In genomic region chr9:91351961-91352411, GRCm38 (mm10) we compare ENCODE assay signal across 13 mouse cellular contexts. TPM values are rescaled to one million over a fixed set of nuclear protein-coding genes. Genes with fewer than 3 reads are reported as not detected.
A peak's percentile ranks its signal among the peaks of the same experiment; 100 is the strongest.
DNase-seq lines count a peak whose midpoint lies in the region; ATAC-seq and TF ChIP-seq lines count a peak whose summit lies in the region.
"Had no signal": no experiment of that assay in that cellular context is flagged by ENCODE, and none has a peak within 500 bp of the region (broad histone marks: within the 10 kb centered on the region; RNA-seq: fewer than 3 reads in every experiment).

No protein-coding gene starts in this region.

- H3K4me2 ChIP-seq in hindbrain, embryonic 12.5 days (replicated peaks): peak overlapping the region; percentile 53
- H3K4me2 ChIP-seq in liver, embryonic 11.5 days: no peak overlapping the region
- H3K4me2 ChIP-seq: embryonic facial prominence, embryonic 15.5 days had no signal

- peak overlapping the region; percentile 56 for H3K4me3 ChIP-seq in cerebellum, adult 2 months (replicated peaks; ENCODE audit: insufficient read depth, low read depth, low read length)
- 0 out of 2 replicates have a peak overlapping the region, but pooled peaks have one; percentile 10 for H3K4me3 ChIP-seq in hindbrain, embryonic 12.5 days
- no peak overlapping the region for H3K4me3 ChIP-seq in liver, embryonic 11.5 days (ENCODE audit: low read depth, low read length)
- H3K4me3 ChIP-seq in heart, adult 2 months: no peak overlapping the region
- H3K4me3 ChIP-seq: embryonic facial prominence, embryonic 15.5 days had no signal

- no peaks in the 10 kb centered on the region for H3K79me2 ChIP-seq in heart, adult 2 months (replicated peaks; ENCODE audit: control insufficient read depth, insufficient read depth, low read length)

- H3K27me3 ChIP-seq in cerebellum, adult 2 months (ENCODE audit: control insufficient read depth, insufficient read depth, low read length): no peaks in the 10 kb centered on the region
- peaks cover 68% of the 10 kb centered on the region for H3K27me3 ChIP-seq in hindbrain, embryonic 12.5 days
- peaks cover 77% of the 10 kb centered on the region for H3K27me3 ChIP-seq in liver, embryonic 11.5 days (replicated peaks; ENCODE audit: control insufficient read depth, insufficient read depth, low read length)
- peaks cover 22% of the 10 kb centered on the region for H3K27me3 ChIP-seq in heart, adult 2 months (ENCODE audit: control insufficient read depth, insufficient read depth, low read length)

- no peaks in the 10 kb centered on the region for H3K36me3 ChIP-seq in hindbrain, embryonic 12.5 days
- no peaks in the 10 kb centered on the region for H3K36me3 ChIP-seq in liver, embryonic 11.5 days (ENCODE audit: control insufficient read depth, insufficient read depth, low read length)
- H3K36me3 ChIP-seq in heart, adult 2 months (ENCODE audit: control insufficient read depth, insufficient read depth, low read length): no peaks in the 10 kb centered on the region
- H3K36me3 ChIP-seq: embryonic facial prominence, embryonic 15.5 days had no signal

- H3K9me3 ChIP-seq in hindbrain, embryonic 12.5 days (replicated peaks): no peaks in the 10 kb centered on the region
- no peaks in the 10 kb centered on the region for H3K9me3 ChIP-seq in liver, embryonic 11.5 days (ENCODE audit: control insufficient read depth, low read length)
- H3K9me3 ChIP-seq: embryonic facial prominence, embryonic 15.5 days had no signal

- H3K9ac ChIP-seq in hindbrain, embryonic 12.5 days: peak overlapping the region; percentile 50
- H3K9ac ChIP-seq in liver, embryonic 11.5 days (ENCODE audit: low read depth, low read length): no peak overlapping the region
- no peak overlapping the region for H3K9ac ChIP-seq in heart, adult 2 months (ENCODE audit: low read depth, low read length)
- H3K9ac ChIP-seq: embryonic facial prominence, embryonic 15.5 days had no signal

- DNase-seq in cerebellum, adult 2 months: peak; percentile 75 to 78
- peak; percentile 62 for DNase-seq in embryo, embryonic 10.5 days (ENCODE audit: low spot score)
- DNase-seq in neural tube, embryonic 10.5 days (ENCODE audit: extremely low spot score, low spot score): peak; percentile 64
- no peak for DNase-seq in liver, embryonic 11.5 days (ENCODE audit: low spot score)
- DNase-seq in heart, adult 2 months: no peak
- no peak for DNase-seq in c-Kit-positive CD71-positive TER-119-positive erythroid progenitor cells, embryonic 14.5 days (ENCODE audit: low spot score)
- DNase-seq in lung, postnatal 14 days: no peak
- DNase-seq: gastrocnemius, postnatal 10 days had no signal

- peak overlapping the region; percentile 98 for H3K27ac ChIP-seq in cerebellum, adult 2 months (ENCODE audit: insufficient read depth, low read length)
- H3K27ac ChIP-seq in hindbrain, embryonic 12.5 days: peak overlapping the region; percentile 60
- no peak overlapping the region for H3K27ac ChIP-seq in liver, embryonic 11.5 days (ENCODE audit: low read depth, low read length)
- no peak overlapping the region for H3K27ac ChIP-seq in heart, adult 2 months
- H3K27ac ChIP-seq: embryonic facial prominence, embryonic 15.5 days had no signal

- no peak for TF ChIP-seq POLR2A in cerebellum, adult 2 months (IDR thresholded peaks at IDR 0.05; ENCODE audit: borderline replicate concordance, insufficient read depth, low read length)
- TF ChIP-seq POLR2A in heart, adult 2 months (IDR thresholded peaks at IDR 0.05; ENCODE audit: insufficient read depth, low read depth, low read length): no peak

- no peak for TF ChIP-seq EP300 in heart, adult 2 months (IDR thresholded peaks at IDR 0.05; ENCODE audit: insufficient read depth, low read depth, low read length)

- H3K4me1 ChIP-seq in cerebellum, adult 2 months (ENCODE audit: control insufficient read depth, insufficient read depth, low read length): peaks cover 14% of the 10 kb centered on the region; the same call in 1 of the 2 replicates
- H3K4me1 ChIP-seq in hindbrain, embryonic 12.5 days: peaks cover 16% of the 10 kb centered on the region; the same call in 1 of the 2 replicates
- no peaks in the 10 kb centered on the region for H3K4me1 ChIP-seq in liver, embryonic 11.5 days (replicated peaks; ENCODE audit: control insufficient read depth, insufficient read depth, low read length)
- no peaks in the 10 kb centered on the region for H3K4me1 ChIP-seq in heart, adult 2 months (ENCODE audit: control insufficient read depth, insufficient read depth, low read length)

- no peak for TF ChIP-seq CTCF in cerebellum, adult 2 months (IDR thresholded peaks at IDR 0.05; ENCODE audit: borderline replicate concordance, insufficient read depth, low read depth, low read length)
- no peak for TF ChIP-seq CTCF in heart, adult 2 months (IDR thresholded peaks at IDR 0.05)

- ATAC-seq in hindbrain, embryonic 12.5 days (ENCODE audit: low FRiP score): no peak
- no peak for ATAC-seq in liver, embryonic 11.5 days (replicated peaks; ENCODE audit: low FRiP score)
- ATAC-seq: lung, postnatal 0 days had no signal

- intact Hi-C loops in heart, adult 2 months (cut with DNase I): no loop called here

- WGBS in cerebellum, adult 2 months: 5% methylated on average over 13 of the region's 13 CpGs
- whole genome bisulfite sequencing in hindbrain, embryonic 12.5 days: 0% methylated on average over 13 of the region's 13 CpGs
- 3% methylated on average over 13 of the region's 13 CpGs for WGBS in liver, embryonic 11.5 days
- 4% methylated on average over 13 of the region's 13 CpGs for WGBS in heart, adult 2 months

RNA-seq across cellular contexts. Expression of gene Zic4, which starts 10.2 kb away (rescaled TPM):
- polyA plus RNA-seq in cerebellum, adult 2 months (2012; rRNA removed): 37.4 and 45.3 TPM in 2 replicates
- polyA plus RNA-seq in hindbrain, embryonic 12.5 days (2016; fragmentation: Nextera tagmentation; extraction: Ambion mirVana): 54.0 and 55.0 TPM in 2 replicates
- polyA plus RNA-seq in liver, embryonic 11.5 days (2014; fragmentation: Nextera tagmentation; extraction: Ambion mirVana): not detected in 2 replicates
- not detected for total RNA-seq in heart, adult 2 months (2021)
- polyA plus RNA-seq in heart, adult 2 months (2012; rRNA removed): not detected in 2 replicates
- total RNA-seq: hematopoietic stem cell, adult 5-6 weeks; neutrophil, adult 5-6 weeks had no signal
- polyA plus RNA-seq: lung, postnatal 0 days had no signal

RNA-seq across cellular contexts. Expression of gene Zic1, which starts 13.6 kb away (rescaled TPM):
- polyA plus RNA-seq in cerebellum, adult 2 months (2012; rRNA removed): 1,121 and 1,289 TPM in 2 replicates
- polyA plus RNA-seq in hindbrain, embryonic 12.5 days (2016; fragmentation: Nextera tagmentation; extraction: Ambion mirVana): 17.0 and 17.9 TPM in 2 replicates
- 0.04 and 0.06 TPM in 2 replicates for polyA plus RNA-seq in liver, embryonic 11.5 days (2014; fragmentation: Nextera tagmentation; extraction: Ambion mirVana)
- total RNA-seq in heart, adult 2 months (2021): not detected
- 0.08 TPM in 1 of 2 replicates, not detected in the other for polyA plus RNA-seq in heart, adult 2 months (2012; rRNA removed)
- total RNA-seq: hematopoietic stem cell, adult 5-6 weeks; neutrophil, adult 5-6 weeks had no signal
- polyA plus RNA-seq: lung, postnatal 0 days had no signal

Comparison
In these comparisons a context has a peak if more than half of its experiments do, and no peak if none do; other contexts are left out.
1. DNase-seq: peak in cerebellum, adult 2 months (2 of 2), embryo, embryonic 10.5 days (single experiment) and neural tube, embryonic 10.5 days (single experiment); none in liver, embryonic 11.5 days (single experiment), heart, adult 2 months (0 of 2), c-Kit-positive CD71-positive TER-119-positive erythroid progenitor cells, embryonic 14.5 days (single experiment) and lung, postnatal 14 days (single experiment).
2. H3K27ac ChIP-seq: peak in cerebellum, adult 2 months (single experiment) and hindbrain, embryonic 12.5 days (single experiment); none in liver, embryonic 11.5 days (single experiment) and heart, adult 2 months (single experiment).
3. H3K4me3 ChIP-seq: peak in cerebellum, adult 2 months (single experiment) and hindbrain, embryonic 12.5 days (single experiment); none in liver, embryonic 11.5 days (single experiment) and heart, adult 2 months (single experiment).
4. RNA of gene Zic4, which starts 10.2 kb away (polyA plus RNA-seq): 54.0 to 55.0 TPM in hindbrain, embryonic 12.5 days and 37.4 to 45.3 TPM in cerebellum, adult 2 months; not detected in liver, embryonic 11.5 days and not detected in heart, adult 2 months; every median in the first group is over 10 times any median in the second.
5. RNA of gene Zic1, which starts 13.6 kb away (polyA plus RNA-seq): 1,121 to 1,289 TPM in cerebellum, adult 2 months; 17.0 to 17.9 TPM in hindbrain, embryonic 12.5 days, 0.08 TPM in heart, adult 2 months and 0.04 to 0.06 TPM in liver, embryonic 11.5 days; every median in the first group is over 10 times any median in the second.